Mouse (Mus musculus) layer of hippocampus, adult 9-10 months (tissue): ENCODE results near the gene Etfbkmt.
"Not testable (repeated sequence)": the region's sequence is repeated elsewhere in the genome, so short reads cannot be mapped to it uniquely, and the experiment has no call there.

Experiments used
- DNase-seq: peaks from one replicate; pipeline ENCODE4 v3.0.0; 2022; ENCODE audit warnings: low spot score

The Etfbkmt gene

DNA sequence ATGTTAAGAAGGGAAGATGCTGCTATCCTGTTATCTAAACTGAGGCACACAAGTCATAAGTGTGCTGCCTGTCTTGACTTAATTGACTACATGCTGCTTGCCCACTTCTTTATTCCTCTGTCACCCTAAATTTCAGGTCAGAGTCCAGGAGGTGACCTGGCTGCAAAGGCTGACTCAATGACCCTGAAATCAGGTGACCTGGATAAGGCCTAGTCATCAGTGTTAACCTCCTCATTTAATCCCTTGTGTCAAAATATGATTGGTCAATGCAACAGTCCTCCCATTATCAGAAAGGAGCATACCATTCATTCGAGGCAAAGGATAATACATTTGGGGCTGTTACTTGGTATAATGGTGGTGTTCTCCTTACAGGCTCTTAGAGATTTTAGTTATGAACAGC is at the start of gene Etfbkmt:
Etfbkmt (plus strand) TSS at position 379 of the 400 bp plus-strand sequence.
- DNase-seq, result no peak

DNA sequence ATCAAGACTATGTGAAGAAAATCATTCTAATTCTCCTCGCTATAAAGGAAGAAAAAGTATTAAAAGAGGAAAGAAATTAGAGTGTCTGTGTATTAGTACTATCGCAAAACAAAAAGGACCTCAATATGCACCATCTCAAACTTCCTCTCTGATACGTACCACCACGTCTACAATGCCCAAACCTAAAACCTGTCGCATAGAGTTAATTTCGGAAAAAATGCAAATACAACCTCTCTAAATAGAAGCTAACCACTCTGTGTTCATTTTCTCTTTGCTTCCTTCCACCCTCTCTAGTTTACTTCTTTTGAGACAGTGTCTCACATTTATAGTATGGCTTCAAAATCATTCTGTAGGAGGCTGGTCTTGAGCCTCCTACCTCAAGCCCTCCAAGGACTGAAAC is 47.2 kb upstream of the Etfbkmt start:
- DNase-seq, result no peak

DNA sequence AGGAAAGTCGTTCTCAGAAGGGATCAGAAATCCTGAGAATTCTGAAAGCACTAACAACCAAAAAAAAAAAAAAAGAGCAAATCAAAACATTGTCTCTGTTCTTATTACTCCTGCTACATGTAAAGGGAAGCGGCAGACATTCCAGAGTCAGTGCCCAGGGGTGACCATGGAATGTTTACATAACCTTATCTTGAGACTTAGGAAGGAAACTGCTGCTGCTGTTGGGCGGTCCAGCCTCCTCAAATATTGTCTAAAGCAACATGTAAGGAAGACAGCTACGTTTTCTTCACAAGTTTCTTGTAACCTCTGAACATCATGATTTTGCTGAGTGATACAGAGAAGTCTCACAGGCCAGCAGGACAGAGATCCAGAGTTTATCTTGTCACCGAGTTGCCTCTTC is 46.2 kb upstream of the Etfbkmt start:
- no peak for DNase-seq

DNA sequence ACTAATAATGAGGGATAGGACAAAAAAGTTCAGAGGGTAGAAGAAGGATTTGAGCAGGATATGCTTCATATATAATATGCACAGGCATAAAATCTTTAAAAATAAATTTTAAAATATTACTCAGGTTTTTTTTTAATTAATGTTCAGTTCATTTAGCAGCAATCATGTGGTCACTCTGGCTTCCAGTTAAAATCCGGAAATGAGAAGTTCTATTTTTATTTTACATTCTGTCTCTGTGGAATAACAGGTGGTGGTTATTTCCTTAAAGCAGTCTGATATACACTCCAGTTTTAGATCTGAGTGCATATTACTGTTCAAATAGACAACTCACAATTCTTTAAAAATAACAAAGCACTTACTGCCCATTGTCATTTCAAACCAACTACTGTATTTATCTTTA is 45.1 kb upstream of the Etfbkmt start:
- DNase-seq, result no peak

DNA sequence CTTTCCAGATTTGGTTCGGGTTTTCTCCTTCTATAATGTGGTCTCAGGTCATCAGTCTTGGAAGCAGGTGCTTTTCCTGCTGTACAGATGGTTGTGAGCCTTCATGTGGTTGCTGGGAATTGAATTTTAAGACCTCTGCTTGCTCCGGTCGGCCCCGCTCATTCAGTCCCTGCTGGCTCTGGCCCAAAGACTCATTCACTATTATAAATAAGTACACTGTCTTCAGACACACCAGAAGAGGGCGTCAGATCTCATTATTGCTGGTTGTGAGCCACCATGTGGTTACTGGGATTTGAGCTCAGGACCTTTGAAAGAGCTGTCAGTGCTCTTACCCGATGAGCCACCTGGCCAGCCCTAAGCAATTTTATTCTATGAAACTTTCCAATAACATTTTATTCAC is 44.3 kb upstream of the Etfbkmt start:
- DNase-seq, result no peak

DNA sequence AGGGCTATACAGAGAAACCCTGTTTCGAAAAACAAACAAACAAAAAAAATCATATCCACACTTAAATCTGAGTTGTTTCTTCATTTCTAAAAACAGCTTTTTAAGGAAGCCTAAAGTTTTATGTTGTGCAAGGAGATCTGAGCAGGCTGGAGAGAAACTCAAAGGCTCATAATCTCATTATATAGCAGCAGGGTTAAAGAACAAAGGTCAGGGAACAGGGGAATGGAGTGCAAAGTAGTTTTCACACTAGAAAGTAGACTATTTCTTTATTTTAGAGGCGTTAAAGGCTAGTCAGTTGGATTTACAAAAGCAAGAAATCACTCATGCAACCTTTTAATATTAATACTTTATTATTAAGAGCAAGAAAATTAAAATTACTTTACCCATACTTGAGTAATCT is 43.4 kb upstream of the Etfbkmt start:
- no peak for DNase-seq

DNA sequence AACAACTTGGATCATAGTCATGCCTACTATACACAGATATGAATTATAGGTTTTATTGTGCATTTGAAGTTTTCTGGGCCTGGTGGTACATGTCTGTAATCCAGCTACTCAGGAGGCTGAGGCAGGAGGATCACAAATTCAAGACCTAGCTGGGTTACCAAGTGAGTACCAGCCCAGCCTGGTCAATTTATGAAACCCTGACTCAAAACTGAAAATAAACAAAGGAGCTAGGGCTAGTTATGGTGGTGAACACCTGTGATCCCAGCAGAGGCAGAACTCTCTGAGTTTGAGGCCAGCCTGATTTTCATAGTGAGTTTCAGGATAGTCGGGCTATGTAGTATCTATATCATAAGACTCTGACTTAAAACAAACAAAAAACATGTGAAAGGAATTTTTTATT is 42.4 kb upstream of the Etfbkmt start:
- no peak for DNase-seq

DNA sequence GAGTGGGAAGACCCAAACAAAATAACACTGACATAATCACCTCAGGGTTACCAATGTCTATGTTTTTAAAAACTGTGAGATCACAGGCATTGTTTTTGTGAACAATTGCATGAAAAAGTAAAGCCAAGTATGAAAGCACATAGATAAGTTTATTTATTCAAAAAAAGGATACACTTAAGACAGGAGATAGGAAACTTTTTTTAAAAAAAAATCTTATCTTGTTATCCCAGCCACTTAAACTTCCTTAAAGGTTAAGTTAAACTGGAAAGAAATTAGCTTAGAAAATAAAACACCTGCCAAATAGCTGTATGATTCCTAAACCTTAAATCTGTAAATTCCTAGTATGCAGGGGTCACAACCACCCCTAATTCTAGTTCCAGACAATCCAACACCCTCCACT is 40.7 kb upstream of the Etfbkmt start:
- DNase-seq, result no peak

DNA sequence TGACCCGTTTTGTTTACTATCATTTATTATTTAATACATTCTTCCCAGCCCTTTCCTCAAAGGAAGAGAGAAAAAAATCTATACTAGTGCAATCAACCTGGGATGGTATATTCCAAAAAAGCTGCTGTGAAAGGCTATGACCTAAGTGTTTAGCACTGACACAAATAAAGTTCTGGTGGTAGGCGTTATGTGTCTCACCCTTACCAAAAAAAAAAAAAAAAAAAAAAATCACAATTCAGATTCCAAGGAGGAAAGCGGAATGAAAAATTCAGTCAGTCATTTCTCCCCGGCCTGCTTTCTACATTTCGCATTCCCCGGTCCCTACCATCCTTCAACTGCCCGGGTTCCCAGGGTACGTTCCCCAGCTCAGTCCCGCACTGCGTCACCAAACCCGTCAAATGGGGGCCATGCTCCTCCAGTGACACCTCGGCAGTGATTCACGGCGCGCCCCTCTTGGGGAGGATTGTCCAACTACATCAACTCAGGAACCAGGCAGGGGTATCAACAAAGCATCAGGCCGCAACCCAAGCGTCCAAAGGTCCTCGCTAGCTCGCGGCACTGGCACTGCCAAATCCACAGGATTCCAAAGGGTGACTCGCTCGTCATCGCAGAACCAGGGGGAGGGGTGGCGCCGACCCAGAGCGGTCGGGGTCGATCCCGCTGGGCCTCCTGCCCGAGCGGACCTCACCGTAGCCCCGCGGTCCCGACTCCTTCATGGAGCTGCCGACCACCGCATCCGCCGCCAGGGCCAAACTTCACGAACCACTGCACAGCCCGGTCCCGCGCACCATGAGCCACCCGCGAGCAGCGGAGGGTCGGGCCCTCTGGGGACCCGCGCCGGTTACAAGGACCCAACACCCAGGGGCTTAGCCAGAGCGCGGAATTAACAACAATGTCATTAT is 39.2 kb upstream of the Etfbkmt start:
- peak; percentile 52 for DNase-seq

DNA sequence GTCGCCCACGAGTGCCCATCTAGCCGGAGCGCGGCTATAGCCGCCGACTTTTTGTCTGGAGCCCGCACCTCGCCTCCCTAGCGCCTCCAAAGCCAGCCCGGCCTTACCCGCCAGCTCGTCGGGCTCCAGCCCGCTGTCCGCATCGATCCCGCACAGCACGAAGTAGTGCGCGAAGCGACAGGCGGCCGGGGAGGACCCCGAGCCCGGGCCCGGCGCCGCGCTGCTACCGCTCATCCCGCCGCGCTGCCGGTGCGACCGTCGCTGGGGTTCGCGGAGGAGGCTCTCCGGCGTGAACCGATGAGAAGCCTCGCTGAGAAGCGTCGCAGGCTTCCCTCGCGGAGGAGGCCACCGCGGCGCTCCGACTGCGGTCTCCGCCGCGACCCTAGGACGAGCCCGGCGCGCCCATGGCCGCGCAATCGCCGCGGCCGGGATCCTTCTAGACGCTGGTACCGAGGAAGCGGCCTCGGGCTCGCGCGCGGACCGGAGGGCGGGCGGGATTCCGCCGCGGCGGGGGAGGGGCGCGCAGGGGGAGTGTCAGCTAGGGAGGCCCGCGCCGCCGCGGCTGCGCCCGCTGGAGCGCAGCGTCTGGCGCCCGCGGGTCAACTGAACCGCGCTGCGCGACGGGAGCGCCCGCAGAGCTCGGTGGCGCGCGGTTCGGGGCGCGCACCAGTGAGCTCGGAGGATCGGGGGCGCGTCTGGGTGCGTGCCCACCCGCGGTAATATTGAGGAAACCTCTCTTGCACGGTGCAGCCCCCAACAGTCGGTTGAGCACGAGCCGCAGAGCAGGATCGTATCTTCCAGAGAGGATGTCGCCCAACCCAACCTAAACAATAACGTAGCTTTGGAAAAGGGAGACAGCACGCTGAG is 38.3 kb upstream of the Etfbkmt start, which contains the start of gene Dennd5b:
Dennd5b (minus strand) TSS at position 605 of the 867 bp plus-strand sequence.
- DNase-seq, result peak; percentile 59

DNA sequence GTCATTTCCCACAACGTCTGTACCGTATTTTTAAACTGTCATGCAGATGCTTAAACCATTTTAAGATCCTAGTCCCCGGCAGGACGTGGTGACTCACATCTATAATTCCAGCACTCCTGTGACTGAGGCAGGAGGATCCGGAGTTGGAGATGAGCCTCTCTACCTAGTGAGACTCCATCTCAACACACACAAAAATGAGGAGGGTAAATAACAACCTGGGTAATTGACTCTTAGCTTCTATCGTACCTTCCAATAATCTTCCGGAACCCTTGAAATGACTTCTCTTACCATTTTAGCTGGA is 37.8 kb upstream of the Etfbkmt start:
- DNase-seq, result no peak

DNA sequence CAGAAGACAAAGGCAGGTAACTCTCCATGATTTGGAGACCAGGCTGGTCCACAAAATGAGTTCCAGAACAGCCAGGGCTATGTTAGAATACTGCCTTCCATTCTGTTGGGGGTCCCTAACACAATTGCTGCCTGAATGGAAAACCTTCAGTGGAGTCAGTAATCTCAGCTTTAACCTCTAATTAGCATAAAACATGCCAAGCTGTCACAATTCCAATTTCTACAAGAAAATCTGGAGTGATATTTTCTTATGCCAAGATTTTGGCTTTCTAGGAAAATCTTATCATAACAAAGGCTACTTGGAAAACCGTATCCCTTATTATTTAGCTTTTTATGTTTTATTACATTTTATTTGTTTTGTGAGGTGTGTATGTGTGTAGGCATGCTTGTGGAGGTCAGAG is 36.2 kb upstream of the Etfbkmt start:
- DNase-seq, result no peak

DNA sequence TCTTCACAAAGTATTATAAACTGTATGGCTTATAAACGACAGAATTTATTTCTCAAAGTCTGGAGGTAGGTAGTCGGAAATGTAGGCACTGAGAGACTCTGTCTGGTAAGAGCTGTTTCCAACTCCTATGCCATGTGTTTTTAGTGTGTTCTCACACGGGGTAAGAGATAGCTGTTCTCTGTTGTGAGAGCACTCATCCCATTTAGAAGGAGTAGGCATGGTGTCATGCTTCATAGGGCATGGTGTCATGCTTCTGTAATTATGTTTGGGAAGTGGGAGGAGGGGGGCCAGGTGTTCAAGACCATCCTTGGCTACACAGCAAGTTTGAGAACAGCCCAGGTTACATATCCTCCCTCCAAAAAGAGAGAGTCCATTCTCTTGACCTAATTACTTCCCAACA is 32.0 kb upstream of the Etfbkmt start:
- DNase-seq, result no peak

DNA sequence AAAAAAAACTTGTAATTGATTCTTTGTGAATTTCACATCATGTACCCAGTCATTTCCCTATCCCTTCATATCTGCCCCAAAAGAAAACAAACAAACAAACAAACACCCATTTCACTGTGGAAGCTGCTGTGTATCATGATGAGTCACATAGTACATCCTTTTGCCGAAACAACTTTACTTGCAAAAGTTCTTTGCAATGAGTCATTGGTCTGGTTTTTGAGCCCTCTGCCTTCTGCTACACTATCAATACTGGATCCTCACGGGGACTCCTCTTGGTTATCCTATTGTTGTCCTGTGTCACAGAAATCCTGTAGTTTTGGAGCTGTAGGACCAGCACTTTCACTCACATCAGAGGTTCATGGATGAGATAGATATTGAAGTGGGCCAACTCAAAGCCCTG is 30.7 kb upstream of the Etfbkmt start:
- no peak for DNase-seq

DNA sequence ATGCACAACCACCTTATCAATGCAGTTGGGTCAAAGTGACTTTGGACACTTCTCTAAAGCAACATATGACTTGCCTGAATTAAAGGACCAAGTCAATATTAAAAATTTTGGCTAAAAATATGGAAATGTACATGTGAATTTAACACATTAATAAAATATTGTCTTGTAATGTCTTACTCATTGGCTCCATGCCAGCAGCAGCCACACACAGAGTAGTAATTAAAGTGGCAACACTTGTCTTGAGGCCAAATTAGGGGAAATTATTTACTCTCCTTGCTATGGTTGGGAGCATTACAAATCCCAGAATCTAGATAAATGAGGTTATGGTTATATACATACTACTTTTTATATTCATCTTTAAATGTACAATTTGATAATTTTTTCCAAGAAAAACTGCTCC is 22.7 kb upstream of the Etfbkmt start:
- DNase-seq, result no peak

DNA sequence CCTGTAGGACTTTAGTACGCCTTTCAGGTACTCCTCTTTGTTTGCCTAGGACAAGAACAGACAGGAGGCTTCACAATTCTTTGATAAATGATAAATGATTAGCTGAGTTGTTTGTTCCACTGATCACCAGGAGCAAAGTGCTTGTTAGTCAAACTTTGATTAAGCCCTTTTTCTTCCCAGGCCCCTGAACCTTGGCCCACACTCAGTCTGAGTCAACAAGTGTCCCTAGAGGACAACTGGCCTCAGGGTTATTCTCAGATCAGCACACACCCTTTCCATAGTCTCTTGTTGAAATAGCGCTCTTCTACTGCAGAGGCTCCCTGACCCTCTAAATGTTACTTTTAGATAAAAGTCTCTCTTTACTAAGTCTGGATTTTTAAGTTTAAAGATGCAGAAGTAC is 20.7 kb upstream of the Etfbkmt start:
- DNase-seq, result no peak

DNA sequence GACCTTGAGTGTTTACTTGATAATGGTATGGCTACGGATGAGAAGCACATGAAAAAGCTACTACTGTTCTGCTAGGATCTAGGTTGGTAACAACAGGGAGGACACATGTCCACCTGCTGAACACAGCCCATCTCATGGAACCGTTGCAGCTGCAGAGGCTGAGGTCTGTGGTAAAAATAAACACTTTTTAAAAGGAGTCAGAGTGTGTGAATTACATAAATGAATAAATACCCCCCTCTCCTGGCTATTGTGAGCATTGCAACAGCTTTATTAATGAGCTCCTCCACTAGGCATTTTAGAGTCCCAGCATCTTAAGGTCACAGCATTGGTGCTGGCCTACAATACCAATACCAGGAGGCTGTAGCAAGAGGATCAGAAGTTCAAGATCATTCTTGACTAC is 19.8 kb upstream of the Etfbkmt start:
- DNase-seq, result peak; percentile 88

DNA sequence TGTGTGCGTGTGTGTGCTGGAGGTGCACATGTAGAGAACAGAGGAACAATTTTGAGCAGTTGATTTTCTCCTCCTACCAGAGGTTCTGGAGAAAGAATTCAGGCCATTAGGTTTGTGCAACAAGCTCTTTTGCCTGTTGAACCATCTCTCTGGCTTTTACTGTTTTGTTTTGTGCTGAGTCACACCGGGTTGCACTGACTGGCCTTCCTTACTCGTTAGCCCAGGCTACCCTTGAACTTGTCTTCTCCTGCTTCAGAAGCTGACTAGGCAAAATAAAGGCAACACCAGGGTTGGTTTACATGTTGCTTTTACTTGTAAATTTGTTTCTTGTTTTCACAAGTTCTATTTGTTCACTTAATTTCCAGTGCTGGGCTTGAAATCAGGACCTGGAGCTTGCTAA is 16.6 kb upstream of the Etfbkmt start:
- no peak for DNase-seq

DNA sequence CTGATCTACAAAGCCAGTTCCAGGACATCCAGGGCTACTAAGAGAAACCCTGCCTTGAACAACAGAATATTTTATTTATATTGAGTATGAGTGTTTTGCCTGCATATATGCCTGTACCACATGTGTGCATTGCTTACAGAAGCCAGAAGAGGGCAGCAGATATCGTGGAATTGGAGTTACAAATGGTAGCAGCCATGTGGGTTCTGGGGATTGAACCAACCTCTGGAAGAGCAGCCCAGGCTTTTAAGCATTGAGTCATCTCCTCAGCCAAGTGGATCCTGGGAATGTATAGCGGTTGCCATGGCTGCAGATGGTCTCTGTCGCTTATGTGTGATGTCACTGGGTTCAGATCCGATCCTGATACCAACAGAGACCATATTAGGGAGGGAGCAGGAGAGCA is 13.0 kb upstream of the Etfbkmt start:
- DNase-seq, result peak; percentile 11

DNA sequence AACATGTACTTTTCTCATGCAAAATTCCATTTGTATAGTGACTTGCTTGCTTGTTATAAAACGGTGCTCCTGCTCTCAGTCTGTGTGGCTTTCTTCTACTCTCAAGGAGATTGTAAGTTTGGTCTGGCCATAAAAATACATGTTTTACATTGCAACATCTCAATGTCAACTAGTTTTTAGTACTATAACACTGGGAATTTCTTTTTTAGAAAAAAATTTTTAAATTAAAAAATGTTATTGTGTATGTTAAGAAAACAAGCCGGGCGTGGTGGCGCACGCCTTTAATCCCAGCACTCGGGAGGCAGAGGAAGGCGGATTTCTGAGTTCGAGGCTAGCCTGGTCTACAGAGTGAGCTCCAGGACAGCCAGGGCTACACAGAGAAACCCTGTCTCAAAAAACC is 9.8 kb upstream of the Etfbkmt start, which contains the start of gene Gm10203:
Gm10203 (plus strand) TSS at position 301 of the 400 bp plus-strand sequence.
- DNase-seq, result not testable (repeated sequence)

DNA sequence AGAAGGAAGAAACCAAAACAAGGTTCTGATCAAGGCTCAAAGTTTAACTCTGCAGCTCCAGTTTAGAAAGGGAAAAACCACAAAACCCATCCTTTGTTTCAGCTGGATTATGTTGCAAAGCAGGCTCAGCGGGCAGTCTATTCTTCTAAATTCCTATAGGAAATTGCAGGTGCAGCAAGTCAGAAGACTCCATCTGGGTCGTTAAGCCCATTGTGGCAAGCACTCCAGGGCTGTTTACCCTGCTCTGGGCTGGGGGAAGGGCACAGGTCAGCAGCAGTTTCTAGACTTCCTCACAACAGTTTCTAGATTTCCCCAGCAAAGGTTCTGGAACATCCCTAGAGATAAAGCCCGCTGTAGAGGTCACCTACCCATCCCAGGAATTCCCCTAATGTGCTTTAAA is 8.5 kb upstream of the Etfbkmt start:
- DNase-seq, result no peak

DNA sequence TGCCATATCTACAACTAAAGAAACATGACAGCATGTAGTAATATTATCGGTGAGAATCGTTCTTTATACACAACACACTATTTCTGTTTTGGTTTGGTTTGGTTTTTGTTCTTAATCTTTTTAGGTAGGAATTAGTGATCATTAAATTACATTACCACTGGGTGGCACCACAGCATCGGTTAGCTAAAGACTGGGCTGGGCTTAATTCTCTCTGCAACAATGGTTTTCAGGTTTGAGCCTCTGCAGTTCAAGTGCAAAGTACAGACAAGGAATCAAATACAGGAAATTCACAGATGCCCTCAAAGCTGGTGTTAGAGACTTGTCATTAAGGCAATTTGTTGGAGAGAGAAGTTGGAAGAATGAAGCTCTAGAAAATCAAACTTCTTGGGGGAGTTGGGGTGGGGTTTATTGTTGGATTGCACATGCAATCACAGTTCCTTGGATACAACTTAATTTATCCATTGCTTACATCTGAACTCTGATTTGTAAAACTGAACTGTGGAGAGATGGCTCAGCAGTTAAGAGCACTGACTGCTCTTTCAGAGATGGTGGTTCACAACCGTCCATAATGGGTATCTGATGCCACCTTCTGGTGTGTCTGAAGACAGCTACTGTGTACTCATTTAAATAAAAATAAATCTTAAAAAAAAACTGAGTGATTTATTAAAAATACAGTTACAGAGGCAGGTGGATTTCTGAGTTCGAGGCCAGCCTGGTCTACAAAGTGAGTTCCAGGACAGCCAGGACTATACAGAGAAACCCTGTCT is 7.2 kb upstream of the Etfbkmt start:
- no peak for DNase-seq
